Mouse (Mus musculus) adrenal gland, adult 2 months (tissue): ENCODE measurements around the gene Cnp. TPM values are rescaled to one million over a fixed set of nuclear protein-coding genes. Genes with fewer than 3 reads are reported as not detected.
A peak's percentile ranks its signal among the peaks of the same experiment; 100 is the strongest.
"Not testable (repeated sequence)": the region's sequence is repeated elsewhere in the genome, so short reads cannot be mapped to it uniquely, and the experiment has no call there.

Source experiments
- DNase-seq: peaks from one replicate; pipeline ENCODE4 v3.0.0; 2021
- polyA plus RNA-seq: library from polyadenylated mRNA; depleted of rRNA; stranded (reverse); fragments of >200 nt; gene quantifications from 2 replicates; pipeline ENCODE4 v1.2.3, GENCODE M21; 2012
- total RNA-seq, 2 experiments: library from RNA; stranded (reverse); gene quantifications; 2 replicates each; pipeline ENCODE4 v1.2.3; 2021

The Cnp gene
- total and polyA plus RNA-seq, 3 experiments: 29.4 to 55.4 (median 38.3) TPM

- peak; percentile 52 for DNase-seq
These were observed 21.9 kb upstream of the Cnp start for GRCm38 (mm10) chr11:100552842-100553241.

GRCm38 (mm10) chr11:100555583-100555982 lies 19.1 kb upstream of the Cnp start:
- peak; percentile 81 for DNase-seq

- DNase-seq: no peak
These were observed 17.1 kb upstream of the Cnp start for GRCm38 (mm10) chr11:100557563-100557962.

- DNase-seq: peak; percentile 58
These were observed 15.2 kb upstream of the Cnp start for GRCm38 (mm10) chr11:100559476-100559875.

GRCm38 (mm10) chr11:100561748-100562147 lies 13.0 kb upstream of the Cnp start:
- DNase-seq: peak; percentile 51

GRCm38 (mm10) chr11:100564297-100564696 lies 10.4 kb upstream of the Cnp start:
- no peak for DNase-seq

GRCm38 (mm10) chr11:100564703-100565102 lies 10.0 kb upstream of the Cnp start:
- no peak for DNase-seq

- no peak for DNase-seq
These were observed 7.5 kb upstream of the Cnp start for GRCm38 (mm10) chr11:100567229-100567628.

- DNase-seq: no peak
These were observed 6.9 kb upstream of the Cnp start for GRCm38 (mm10) chr11:100567815-100568245.

GRCm38 (mm10) chr11:100568692-100569091 lies 6.0 kb upstream of the Cnp start:
- DNase-seq: no peak

- peak; percentile 91 for DNase-seq
These were observed 4.9 kb upstream of the Cnp start for GRCm38 (mm10) chr11:100569789-100570188.

GRCm38 (mm10) chr11:100570430-100571201 lies 4.1 kb upstream of the Cnp start:
- DNase-seq: peak; percentile 86

GRCm38 (mm10) chr11:100571202-100571567 lies 3.5 kb upstream of the Cnp start:
- DNase-seq: no peak

GRCm38 (mm10) chr11:100574188-100574587 lies 516 bp upstream of the Cnp start:
- DNase-seq: no peak

GRCm38 (mm10) chr11:100575484-100575855 lies 766 bp downstream of the Cnp start:
- no peak for DNase-seq

- DNase-seq: no peak
These were observed 1.6 kb downstream of the Cnp start for GRCm38 (mm10) chr11:100576256-100576655.

- DNase-seq: no peak
These were observed 3.3 kb downstream of the Cnp start for GRCm38 (mm10) chr11:100577852-100578599.

GRCm38 (mm10) chr11:100579116-100579799 lies 4.6 kb downstream of the Cnp start:
- no peak for DNase-seq

GRCm38 (mm10) chr11:100580275-100580674 lies 5.6 kb downstream of the Cnp start:
- no peak for DNase-seq

- peak; percentile 61 for DNase-seq
These were observed 7.1 kb downstream of the Cnp start for GRCm38 (mm10) chr11:100581756-100582155.

- not testable (repeated sequence) for DNase-seq
These were observed 7.7 kb downstream of the Cnp start for GRCm38 (mm10) chr11:100582413-100582812.

- DNase-seq: no peak
These were observed 8.1 kb downstream of the Cnp start for GRCm38 (mm10) chr11:100582836-100583235.

GRCm38 (mm10) chr11:100584561-100584961 lies 9.9 kb downstream of the Cnp start:
- DNase-seq: no peak
